Mouse (Mus musculus): Measurements from ENCODE around the gene Hoxc11. TPM values are rescaled to one million over a fixed set of nuclear protein-coding genes. Genes with fewer than 3 reads are reported as not detected.

Gene Hoxc11
- polyA plus RNA-seq, 1 experiment from 2014 or later = 1.7 TPM

GRCm38 (mm10) chr15:102978615-102979515, 24.6 kb downstream of the Hoxc11 start:
- Histone ChIP-seq H3K4me1 (peaks cover 41% of the 10 kb centered on the region), H3K27me3 (peaks cover 95% of the 10 kb centered on the region), H3K4me3 (no peak overlapping the region), H3K4me2 (no peak overlapping the region), H3K27ac (no peak overlapping the region), H3K9ac (no peak overlapping the region), H3K36me3 (no peaks in the 10 kb centered on the region), H3K9me3 (no peaks in the 10 kb centered on the region)
- no peak for ATAC-seq (ENCODE audit: insufficient number of reproducible peaks, low FRiP score, low TSS enrichment, low read depth)
- WGBS = 15% methylated on average over 13 of the region's 13 CpGs

GRCm38 (mm10) chr15:102979936-102980335, 25.7 kb downstream of the Hoxc11 start:
- Histone ChIP-seq H3K27me3 (peaks cover 93% of the 10 kb centered on the region), H3K27ac (no peak overlapping the region), H3K4me3 (no peak overlapping the region), H3K4me2 (0 out of 2 replicates have a peak overlapping the region, but pooled peaks have one; percentile 69), H3K36me3 (no peaks in the 10 kb centered on the region), H3K9ac (no peak overlapping the region), H3K9me3 (no peaks in the 10 kb centered on the region), H3K4me1 (peaks cover 41% of the 10 kb centered on the region)
- no peak for ATAC-seq (ENCODE audit: insufficient number of reproducible peaks, low FRiP score, low TSS enrichment, low read depth)
- 8% methylated on average over 1 of the region's 1 CpGs for WGBS

GRCm38 (mm10) chr15:102980352-102980751, 26.1 kb downstream of the Hoxc11 start:
- 5% methylated on average over 11 of the region's 11 CpGs for WGBS

GRCm38 (mm10) chr15:102980912-102981311, 26.7 kb downstream of the Hoxc11 start:
- Histone ChIP-seq H3K4me2 (peak overlapping the region; percentile 69), H3K27ac (peak overlapping the region; percentile 50; the same call in 1 of the 2 replicates), H3K27me3 (peaks cover 93% of the 10 kb centered on the region), H3K4me1 (peaks cover 36% of the 10 kb centered on the region), H3K36me3 (no peaks in the 10 kb centered on the region), H3K9me3 (no peaks in the 10 kb centered on the region), H3K4me3 (peak overlapping the region; percentile 46), H3K9ac (no peak overlapping the region)
- ATAC-seq (ENCODE audit: insufficient number of reproducible peaks, low FRiP score, low TSS enrichment, low read depth) = no peak
- WGBS = under 1% methylated on average over 14 of the region's 14 CpGs

More at GRCm38 (mm10) chr15:102980352-102980751, 26.1 kb downstream of the Hoxc11 start:
- Histone ChIP-seq H3K4me2 (peak overlapping the region; percentile 69; the same call in 1 of the 2 replicates), H3K9ac (no peak overlapping the region), H3K36me3 (no peaks in the 10 kb centered on the region), H3K4me1 (peaks cover 41% of the 10 kb centered on the region), H3K27me3 (peaks cover 93% of the 10 kb centered on the region), H3K4me3 (peak overlapping the region; percentile 46; the same call in 1 of the 2 replicates), H3K9me3 (no peaks in the 10 kb centered on the region), H3K27ac (no peak overlapping the region)
- no peak for ATAC-seq (ENCODE audit: insufficient number of reproducible peaks, low FRiP score, low TSS enrichment, low read depth)

GRCm38 (mm10) chr15:102981379-102982288, 27.4 kb downstream of the Hoxc11 start:
- ATAC-seq (ENCODE audit: insufficient number of reproducible peaks, low FRiP score, low TSS enrichment, low read depth) = no peak
- WGBS = under 1% methylated on average over 86 of the region's 88 CpGs
- H3K4me2 ChIP-seq = peak overlapping the region; percentile 69
- peak overlapping the region; percentile 37; the same call in 1 of the 2 replicates for H3K9ac ChIP-seq
- no peaks in the 10 kb centered on the region for H3K9me3 ChIP-seq
- peaks cover 32% of the 10 kb centered on the region for H3K4me1 ChIP-seq
- peaks cover 93% of the 10 kb centered on the region for H3K27me3 ChIP-seq
- H3K27ac ChIP-seq = peak overlapping the region; percentile 47
- H3K4me3 ChIP-seq = peak overlapping the region; percentile 46
- no peaks in the 10 kb centered on the region for H3K36me3 ChIP-seq

- no peak for ATAC-seq (ENCODE audit: insufficient number of reproducible peaks, low FRiP score, low TSS enrichment, low read depth)
- Histone ChIP-seq H3K27me3 (peaks cover 93% of the 10 kb centered on the region), H3K9me3 (no peaks in the 10 kb centered on the region), H3K27ac (no peak overlapping the region), H3K4me2 (no peak overlapping the region), H3K4me3 (no peak overlapping the region), H3K4me1 (peaks cover 30% of the 10 kb centered on the region), H3K9ac (no peak overlapping the region), H3K36me3 (no peaks in the 10 kb centered on the region)
- 19% methylated on average over 12 of the region's 12 CpGs for WGBS
Measured at GRCm38 (mm10) chr15:102983716-102984115, 29.5 kb downstream of the Hoxc11 start.

GRCm38 (mm10) chr15:102984521-102984920, 30.3 kb downstream of the Hoxc11 start:
- 18% methylated on average over 10 of the region's 10 CpGs for WGBS
- Histone ChIP-seq H3K4me1 (peaks cover 30% of the 10 kb centered on the region), H3K4me2 (no peak overlapping the region)

GRCm38 (mm10) chr15:102984925-102985324, 30.7 kb downstream of the Hoxc11 start:
- no peak for ATAC-seq (ENCODE audit: insufficient number of reproducible peaks, low FRiP score, low TSS enrichment, low read depth)
- no peak overlapping the region for H3K4me2 ChIP-seq

More at GRCm38 (mm10) chr15:102984521-102984920, 30.3 kb downstream of the Hoxc11 start:
- Histone ChIP-seq H3K27me3 (peaks cover 93% of the 10 kb centered on the region), H3K36me3 (no peaks in the 10 kb centered on the region), H3K4me3 (no peak overlapping the region), H3K9me3 (no peaks in the 10 kb centered on the region), H3K9ac (no peak overlapping the region), H3K27ac (no peak overlapping the region)
- ATAC-seq (ENCODE audit: insufficient number of reproducible peaks, low FRiP score, low TSS enrichment, low read depth) = no peak

GRCm38 (mm10) chr15:102987124-102987833, 33.1 kb downstream of the Hoxc11 start:
- H3K4me2 ChIP-seq = no peak overlapping the region
- no peak overlapping the region for H3K4me3 ChIP-seq
- no peaks in the 10 kb centered on the region for H3K36me3 ChIP-seq
- no peak overlapping the region for H3K27ac ChIP-seq
- ATAC-seq (ENCODE audit: insufficient number of reproducible peaks, low FRiP score, low TSS enrichment, low read depth) = no peak
- 11% methylated on average over 21 of the region's 21 CpGs for WGBS
- H3K4me1 ChIP-seq = peaks cover 21% of the 10 kb centered on the region
- H3K27me3 ChIP-seq = peaks cover 91% of the 10 kb centered on the region
- H3K9ac ChIP-seq = no peak overlapping the region
- no peaks in the 10 kb centered on the region for H3K9me3 ChIP-seq

More at GRCm38 (mm10) chr15:102984925-102985324, 30.7 kb downstream of the Hoxc11 start:
- 38% methylated on average over 3 of the region's 3 CpGs for WGBS
- peaks cover 93% of the 10 kb centered on the region for H3K27me3 ChIP-seq
- H3K4me3 ChIP-seq = no peak overlapping the region
- no peaks in the 10 kb centered on the region for H3K9me3 ChIP-seq
- H3K27ac ChIP-seq = no peak overlapping the region
- H3K9ac ChIP-seq = no peak overlapping the region
- peaks cover 30% of the 10 kb centered on the region for H3K4me1 ChIP-seq
- H3K36me3 ChIP-seq = no peaks in the 10 kb centered on the region

- Histone ChIP-seq H3K9me3 (no peaks in the 10 kb centered on the region), H3K4me1 (peaks cover 17% of the 10 kb centered on the region), H3K4me3 (no peak overlapping the region), H3K9ac (no peak overlapping the region), H3K36me3 (no peaks in the 10 kb centered on the region), H3K27me3 (peaks cover 92% of the 10 kb centered on the region), H3K4me2 (no peak overlapping the region), H3K27ac (no peak overlapping the region)
- no peak for ATAC-seq (ENCODE audit: insufficient number of reproducible peaks, low FRiP score, low TSS enrichment, low read depth)
- 49% methylated on average over 5 of the region's 5 CpGs for WGBS
Measured at GRCm38 (mm10) chr15:102988078-102988477, 33.9 kb downstream of the Hoxc11 start.
